Mouse (Mus musculus) testis, adult 2 months (tissue): ENCODE results near the gene Zkscan5.

Experiments
- CTCF ChIP-seq: fragments of 200-500 bp; IDR thresholded peaks from 2 replicates; pipeline ENCODE4 v1.5.1; 2012; ENCODE audit warnings: low read depth, mild to moderate bottlenecking, inconsistent platforms, low read length, moderate library complexity; ENCODE audit not compliant: control insufficient read depth, insufficient read depth, insufficient replicate concordance
- POLR2A ChIP-seq: fragments of 200-500 bp; IDR thresholded peaks from 2 replicates; pipeline ENCODE4 v1.6.1; 2012; ENCODE audit warnings: low read depth, mild to moderate bottlenecking, inconsistent platforms, low read length, moderate library complexity; ENCODE audit not compliant: control insufficient read depth

DNA sequence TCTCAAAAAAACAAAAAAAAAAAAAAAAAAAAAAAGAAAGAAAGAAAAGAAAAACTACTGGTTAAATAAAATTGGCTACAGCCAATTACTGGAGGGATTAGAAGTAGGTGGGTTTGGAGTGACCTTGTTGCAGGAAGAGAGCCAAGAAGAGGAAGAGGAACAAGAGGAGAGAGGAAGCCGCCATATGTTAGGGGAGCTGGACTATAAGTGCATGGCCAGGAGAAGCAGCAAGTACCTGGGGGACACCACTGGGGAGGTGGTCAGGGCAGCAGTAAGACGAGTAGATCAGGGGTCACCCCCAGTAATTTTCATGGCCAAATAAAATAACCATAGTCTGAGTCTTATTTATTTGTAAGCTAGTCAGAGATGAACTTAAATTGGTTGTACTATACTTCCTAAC is 19.1 kb upstream of the Zkscan5 start:
- TF ChIP-seq CTCF (no peak), POLR2A (no peak)
